Mouse (Mus musculus) heart, embryonic 14.5 days (tissue): ENCODE measurements around the gene Gm15448. TPM values are rescaled to one million over a fixed set of nuclear protein-coding genes. Genes with fewer than 3 reads are reported as not detected.
"Not testable (repeated sequence)": the region's sequence is repeated elsewhere in the genome, so short reads cannot be mapped to it uniquely, and the experiment has no call there.

Experiments
- ATAC-seq: fragments of 200-750 bp; cut with Nextera tagmentation; 2 replicates; pipeline ENCODE4 v1.8.0; 2017; ENCODE audit warnings: low read depth, moderate TSS enrichment; ENCODE audit not compliant: insufficient number of reproducible peaks, insufficient read depth, low FRiP score
- H3K27ac ChIP-seq, 2 experiments: fragments of 200-500 bp in 1 of 2; fragments of 300-500 bp in 1 of 2; sonication (generic) in 1 of 2; replicated peaks in 1 of 2; 2 replicates each; pipeline ENCODE4 v1.5.1; 2012 to 2014; ENCODE audit warnings: low read depth in 2 of 2, low read length in 2 of 2, control low read depth in 1 of 2, mild to moderate bottlenecking in 1 of 2, mixed read lengths in 1 of 2; ENCODE audit not compliant: control insufficient read depth in 1 of 2, insufficient read depth in 1 of 2
- H3K27me3 ChIP-seq: fragments of 300-500 bp; sonication (generic); 2 replicates; pipeline ENCODE4 v1.6.1; 2014; ENCODE audit warnings: mild to moderate bottlenecking, low read length, control low read depth; ENCODE audit not compliant: control insufficient read depth, insufficient read depth
- H3K36me3 ChIP-seq: fragments of 300-500 bp; sonication (generic); 2 replicates; pipeline ENCODE4 v1.6.1; 2014; ENCODE audit warnings: mild to moderate bottlenecking, control low read depth, low read length, mixed read lengths; ENCODE audit not compliant: control insufficient read depth, insufficient read depth
- H3K4me1 ChIP-seq, 2 experiments: fragments of 200-500 bp in 1 of 2; fragments of 300-500 bp in 1 of 2; sonication (generic) in 1 of 2; 2 replicates each; pipeline ENCODE4 v1.6.1; 2012 to 2014; ENCODE audit warnings: low read length in 2 of 2, control low read depth in 1 of 2, mixed read lengths in 1 of 2; ENCODE audit not compliant: control insufficient read depth in 2 of 2, insufficient read depth in 2 of 2
- H3K4me2 ChIP-seq: fragments of 300-500 bp; sonication (generic); 2 replicates; pipeline ENCODE4 v1.6.1; 2014; ENCODE audit warnings: mild to moderate bottlenecking, low read length
- H3K4me3 ChIP-seq, 2 experiments: fragments of 200-500 bp in 1 of 2; fragments of 300-500 bp in 1 of 2; sonication (generic) in 1 of 2; 2 replicates each; pipeline ENCODE4 v1.5.1; 2012 to 2014; ENCODE audit warnings: low read length in 2 of 2, mild to moderate bottlenecking in 2 of 2, control low read depth in 1 of 2, low read depth in 1 of 2, moderate library complexity in 1 of 2; ENCODE audit not compliant: control insufficient read depth in 1 of 2, insufficient read depth in 1 of 2
- H3K9ac ChIP-seq: fragments of 300-500 bp; sonication (generic); 2 replicates; pipeline ENCODE4 v1.6.1; 2014; ENCODE audit warnings: mild to moderate bottlenecking, low read length
- H3K9me3 ChIP-seq: fragments of 300-500 bp; sonication (generic); 2 replicates; pipeline ENCODE4 v1.6.1; 2016; ENCODE audit warnings: low read length, control low read depth; ENCODE audit not compliant: control insufficient read depth
- polyA plus RNA-seq: library from polyadenylated mRNA; unstranded; fragments of >200 nt; fragmentation: Nextera tagmentation; extraction: Ambion mirVana; gene quantifications from 2 replicates; pipeline ENCODE4 v1.2.1, GENCODE M21; 2014

Gm15448 gene
- polyA plus RNA-seq, 1 experiment from 2014 or later = not detected

- not testable (repeated sequence) for H3K36me3 ChIP-seq, ATAC-seq, H3K4me1 ChIP-seq, H3K9ac ChIP-seq, H3K27ac ChIP-seq, H3K9me3 ChIP-seq, H3K4me2 ChIP-seq, H3K27me3 ChIP-seq, H3K4me3 ChIP-seq
Measured at GRCm38 (mm10) chr7:3796286-3796685, 29.2 kb downstream of the Gm15448 start.

Other genes with a start within 250 kb of the Gm15448 start
- 0.15 TPM in 2 replicates for gene Oscar, start 209.5 kb downstream of the Gm15448 start, polyA plus RNA-seq
- 962 and 1,026 TPM in 2 replicates for gene Ndufa3, start 208.3 kb downstream of the Gm15448 start, polyA plus RNA-seq
- gene Tfpt, start 195.8 kb downstream of the Gm15448 start, polyA plus RNA-seq = 13.7 and 18.2 TPM in 2 replicates
- gene Prpf31, start 195.7 kb downstream of the Gm15448 start, polyA plus RNA-seq = 51.9 and 54.8 TPM in 2 replicates
- gene Cnot3, start 180.4 kb downstream of the Gm15448 start, polyA plus RNA-seq = 30.4 and 32.4 TPM in 2 replicates
- gene Leng1, start 159.8 kb downstream of the Gm15448 start, polyA plus RNA-seq = 15.5 and 16.0 TPM in 2 replicates
- 2.9 and 3.9 TPM in 2 replicates for gene Tmc4, start 148.1 kb downstream of the Gm15448 start, polyA plus RNA-seq
- gene Tsen34, start 132.8 kb downstream of the Gm15448 start, polyA plus RNA-seq = 205 and 234 TPM in 2 replicates
- gene Mboat7, start 132.2 kb downstream of the Gm15448 start, polyA plus RNA-seq = 25.5 and 28.4 TPM in 2 replicates
- gene Rps9, start 121.7 kb downstream of the Gm15448 start, polyA plus RNA-seq = 914 and 1,003 TPM in 2 replicates
- gene Pirb, start 105.3 kb downstream of the Gm15448 start, polyA plus RNA-seq = 0.27 and 0.97 TPM in 2 replicates
- gene Pira2, start 19.4 kb upstream of the Gm15448 start, polyA plus RNA-seq = 0.15 TPM in 2 replicates
- gene Gm14548, start 72.4 kb upstream of the Gm15448 start, polyA plus RNA-seq = not detected in 2 replicates
- gene Lilra6, start 89.8 kb upstream of the Gm15448 start, polyA plus RNA-seq = 0.11 TPM in 1 of 2 replicates, not detected in the other
- gene Lair1, start 237.5 kb upstream of the Gm15448 start, polyA plus RNA-seq = 0.99 and 2.3 TPM in 2 replicates